Mouse (Mus musculus): ENCODE measurements at regions not wholly inside any gene's neighbourhood (a gene's known extent, or its start where the extent isn't known, plus 50 kb on each side); places are given as distances from the start of the nearest gene placed in this dataset.
A peak's percentile ranks its signal among the peaks of the same experiment; 100 is the strongest.

DNA sequence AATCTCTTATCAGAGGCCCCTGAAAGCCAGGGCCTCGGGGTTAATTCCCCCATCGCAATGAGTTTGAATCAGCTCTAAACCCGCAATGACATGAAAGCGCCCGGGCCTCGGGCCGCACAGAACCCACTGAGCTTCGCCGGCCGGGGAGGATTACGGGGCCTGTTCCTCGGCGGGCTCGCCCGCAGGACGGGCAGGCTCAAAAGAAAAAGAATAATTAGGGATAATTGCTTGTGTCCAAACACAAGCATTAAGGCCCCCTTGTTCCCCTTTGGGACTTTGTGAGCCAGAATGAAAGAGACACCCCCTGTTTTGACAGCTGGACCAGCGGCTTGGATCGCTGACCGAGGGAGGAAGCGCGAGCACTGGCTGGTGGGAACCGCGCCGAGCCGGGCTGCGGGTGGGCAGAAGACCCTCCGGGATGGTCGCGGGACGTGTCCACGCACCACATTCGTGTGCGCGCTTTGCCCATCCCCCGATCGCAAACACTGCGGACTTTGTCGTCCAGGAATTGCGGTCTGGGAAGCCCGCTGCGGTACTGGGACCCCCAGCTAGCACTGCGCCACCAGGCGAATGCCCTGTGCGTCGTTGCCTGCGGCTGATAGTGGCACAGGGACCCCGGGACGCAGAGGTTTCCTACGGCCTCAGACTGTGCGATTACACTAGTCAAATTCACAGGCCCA lies 64.5 kb downstream of the Tmem174 start:
- Histone ChIP-seq H3K36me3 (ENCODE audit: control insufficient read depth, insufficient read depth, low read length) (no peaks in the 10 kb centered on the region), H3K4me1 (ENCODE audit: control insufficient read depth, insufficient read depth, low read length) (peaks cover 26% of the 10 kb centered on the region), H3K9me3 (ENCODE audit: control insufficient read depth, low read length) (no peaks in the 10 kb centered on the region), H3K9ac (ENCODE audit: low read depth, low read length, severe bottlenecking) (peak overlapping the region; percentile 44), H3K4me3 (replicated peaks; ENCODE audit: low read length) (peak overlapping the region; percentile 40), H3K27ac (replicated peaks; ENCODE audit: low read depth, low read length) (no peak overlapping the region), H3K4me2 (replicated peaks; ENCODE audit: low read depth, low read length, severe bottlenecking) (peak overlapping the region; percentile 77), H3K27me3 (ENCODE audit: control insufficient read depth, insufficient read depth, low read length) (peaks cover 34% of the 10 kb centered on the region)
- no peak for TF ChIP-seq POLR2A (IDR thresholded peaks at IDR 0.05; ENCODE audit: borderline replicate concordance, extremely low read depth, insufficient read depth, insufficient read length)
- no peak for DNase-seq (ENCODE audit: low spot score)
- ATAC-seq (ENCODE audit: low FRiP score, low read depth), result peak; percentile 48; the same call in 1 of the 2 replicates
- WGBS, result 3% methylated on average over 49 of the region's 50 CpGs

DNA sequence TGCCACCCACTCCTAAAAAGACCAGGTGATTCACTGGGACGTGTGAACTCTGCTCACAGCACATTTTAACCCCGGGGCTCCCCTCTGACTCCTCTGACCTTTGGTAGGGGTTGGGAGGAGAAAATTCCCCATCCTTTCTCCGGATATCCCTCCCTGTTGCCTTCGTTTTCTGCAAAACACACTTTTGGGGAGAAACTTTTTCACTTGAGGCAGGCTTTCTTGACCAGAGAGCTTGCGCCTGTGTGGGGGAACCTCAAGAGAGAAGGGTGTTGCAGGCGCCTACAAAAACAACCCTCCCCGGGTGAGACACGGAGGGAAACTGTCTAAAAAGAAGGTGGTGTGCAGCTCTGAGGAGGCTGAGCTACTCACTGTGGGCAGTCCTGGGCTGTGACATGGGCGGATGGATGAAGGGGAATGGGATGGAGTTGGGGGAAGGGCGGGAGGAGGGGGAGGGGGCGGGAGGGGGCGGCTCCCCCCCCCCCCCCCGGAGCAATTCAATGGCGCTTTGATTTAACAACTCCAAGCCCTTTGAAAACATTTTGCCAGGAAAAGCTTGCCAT lies 65.1 kb downstream of the Tmem174 start:
- Histone ChIP-seq H3K36me3 (ENCODE audit: control insufficient read depth, insufficient read depth, low read length) (no peaks in the 10 kb centered on the region), H3K27me3 (ENCODE audit: control insufficient read depth, insufficient read depth, low read length) (peaks cover 34% of the 10 kb centered on the region), H3K4me3 (replicated peaks; ENCODE audit: low read length) (peak overlapping the region; percentile 40), H3K4me1 (ENCODE audit: control insufficient read depth, insufficient read depth, low read length) (peaks cover 21% of the 10 kb centered on the region), H3K27ac (replicated peaks; ENCODE audit: low read depth, low read length) (no peak overlapping the region), H3K9me3 (ENCODE audit: control insufficient read depth, low read length) (no peaks in the 10 kb centered on the region), H3K4me2 (replicated peaks; ENCODE audit: low read depth, low read length, severe bottlenecking) (peak overlapping the region; percentile 77), H3K9ac (ENCODE audit: low read depth, low read length, severe bottlenecking) (peak overlapping the region; percentile 44)
- TF ChIP-seq POLR2A (IDR thresholded peaks at IDR 0.05; ENCODE audit: borderline replicate concordance, extremely low read depth, insufficient read depth, insufficient read length), result no peak
- DNase-seq (ENCODE audit: low spot score) (no peak), ATAC-seq (ENCODE audit: low FRiP score, low read depth) (no peak)
- WGBS, result 11% methylated on average over 9 of the region's 14 CpGs

DNA sequence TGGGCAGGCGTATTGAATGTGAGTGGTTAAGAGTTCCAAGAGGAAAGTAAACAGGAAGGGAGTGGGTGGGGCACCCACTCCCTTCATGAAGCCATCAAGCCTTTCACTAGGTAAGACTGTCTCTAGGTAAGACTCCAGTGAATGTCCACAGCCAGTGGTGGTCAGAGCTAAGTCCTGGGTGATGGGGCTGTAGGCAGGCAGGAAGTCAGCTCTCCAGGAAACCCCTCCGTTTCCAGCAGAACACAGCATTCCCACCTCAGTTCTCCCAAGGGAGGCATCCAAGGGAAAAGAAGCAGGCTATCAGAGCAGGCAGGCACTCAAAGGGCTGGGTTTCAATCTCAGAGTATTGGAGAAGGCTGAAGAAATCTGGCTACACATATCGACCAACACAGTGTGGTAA lies 66.2 kb downstream of the Tmem174 start:
- no peak for DNase-seq (ENCODE audit: low spot score)

DNA sequence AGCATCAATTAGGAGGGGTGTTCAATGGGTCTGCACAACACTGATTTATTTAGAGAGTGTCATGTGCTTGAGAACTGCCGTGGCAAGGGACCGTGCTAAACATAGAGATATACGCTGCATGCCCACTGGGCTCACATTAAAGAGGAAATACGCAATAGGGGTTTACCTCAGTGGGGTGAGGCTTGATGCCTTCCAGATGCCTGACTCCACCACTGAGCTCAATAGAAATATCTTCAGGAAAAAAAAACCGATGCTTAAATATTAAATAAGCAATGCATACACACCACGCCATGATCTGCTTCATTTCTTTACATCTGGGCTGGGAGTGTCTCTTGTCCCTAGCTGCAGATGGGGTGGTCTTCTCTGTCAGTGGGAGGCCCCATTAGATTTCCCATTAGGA lies 63.9 kb upstream of the Gm10320 start:
- TF ChIP-seq POLR2A (IDR thresholded peaks at IDR 0.05; ENCODE audit: borderline replicate concordance, extremely low read depth, insufficient read depth, insufficient read length), result no peak
- H3K4me2 ChIP-seq (replicated peaks; ENCODE audit: low read depth, low read length, severe bottlenecking), result no peak overlapping the region
- no peak overlapping the region for H3K4me3 ChIP-seq (replicated peaks; ENCODE audit: low read length)
- H3K9ac ChIP-seq (ENCODE audit: low read depth, low read length, severe bottlenecking), result no peak overlapping the region
- 27% methylated on average over 6 of the region's 6 CpGs for WGBS
- no peaks in the 10 kb centered on the region for H3K27me3 ChIP-seq (ENCODE audit: control insufficient read depth, insufficient read depth, low read length)
- no peaks in the 10 kb centered on the region for H3K9me3 ChIP-seq (ENCODE audit: control insufficient read depth, low read length)
- DNase-seq (ENCODE audit: low spot score), result no peak
- H3K27ac ChIP-seq (replicated peaks; ENCODE audit: low read depth, low read length), result no peak overlapping the region
- ATAC-seq (ENCODE audit: low FRiP score, low read depth), result no peak
- no peaks in the 10 kb centered on the region for H3K36me3 ChIP-seq (ENCODE audit: control insufficient read depth, insufficient read depth, low read length)
- peaks cover 14% of the 10 kb centered on the region for H3K4me1 ChIP-seq (ENCODE audit: control insufficient read depth, insufficient read depth, low read length)

More for the DNA sequence above, 66.2 kb downstream of the Tmem174 start:
- H3K27me3 ChIP-seq (ENCODE audit: control insufficient read depth, insufficient read depth, low read length), result peaks cover 34% of the 10 kb centered on the region
- no peak for TF ChIP-seq POLR2A (IDR thresholded peaks at IDR 0.05; ENCODE audit: borderline replicate concordance, extremely low read depth, insufficient read depth, insufficient read length)
- H3K27ac ChIP-seq (replicated peaks; ENCODE audit: low read depth, low read length), result no peak overlapping the region
- ATAC-seq (ENCODE audit: low FRiP score, low read depth), result no peak
- peaks cover 21% of the 10 kb centered on the region for H3K4me1 ChIP-seq (ENCODE audit: control insufficient read depth, insufficient read depth, low read length)
- 52% methylated on average over 3 of the region's 3 CpGs for WGBS
- no peak overlapping the region for H3K4me2 ChIP-seq (replicated peaks; ENCODE audit: low read depth, low read length, severe bottlenecking)
- no peaks in the 10 kb centered on the region for H3K36me3 ChIP-seq (ENCODE audit: control insufficient read depth, insufficient read depth, low read length)
- no peak overlapping the region for H3K4me3 ChIP-seq (replicated peaks; ENCODE audit: low read length)
- no peaks in the 10 kb centered on the region for H3K9me3 ChIP-seq (ENCODE audit: control insufficient read depth, low read length)
- no peak overlapping the region for H3K9ac ChIP-seq (ENCODE audit: low read depth, low read length, severe bottlenecking)

DNA sequence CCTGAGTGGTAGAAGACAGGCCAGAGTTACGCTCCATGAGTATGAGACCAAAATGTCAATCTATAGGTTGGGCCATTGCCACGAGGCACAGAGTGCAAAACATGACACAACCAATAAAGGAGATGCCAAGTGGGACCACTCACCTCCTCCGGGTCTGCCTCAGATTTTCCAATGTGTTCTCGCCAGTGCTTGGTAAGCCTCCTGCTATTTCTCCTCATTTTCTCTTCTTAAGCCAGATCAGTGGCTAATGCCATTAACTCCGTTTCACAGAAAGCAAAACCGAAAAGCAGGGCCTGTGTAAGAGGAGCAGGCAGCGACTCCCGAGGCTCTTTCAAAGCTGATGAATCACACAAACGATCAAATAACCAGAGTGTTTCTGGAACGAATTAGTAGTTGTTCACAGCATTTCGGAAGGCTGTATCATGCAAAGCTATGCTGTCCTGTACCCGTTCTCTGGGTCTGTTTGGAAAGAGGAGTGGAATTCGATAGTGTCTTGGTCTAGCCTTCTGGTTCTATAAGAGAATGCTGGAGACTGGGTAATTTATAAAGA lies 59.7 kb upstream of the Gm10320 start:
- no peaks in the 10 kb centered on the region for H3K36me3 ChIP-seq (ENCODE audit: control insufficient read depth, insufficient read depth, low read length)
- WGBS, result 42% methylated on average over 13 of the region's 13 CpGs
- no peak overlapping the region for H3K4me2 ChIP-seq (replicated peaks; ENCODE audit: low read depth, low read length, severe bottlenecking)
- ATAC-seq (ENCODE audit: low FRiP score, low read depth) (no peak), DNase-seq (ENCODE audit: low spot score) (no peak)
- no peak for TF ChIP-seq POLR2A (IDR thresholded peaks at IDR 0.05; ENCODE audit: borderline replicate concordance, extremely low read depth, insufficient read depth, insufficient read length)
- no peaks in the 10 kb centered on the region for H3K9me3 ChIP-seq (ENCODE audit: control insufficient read depth, low read length)
- H3K4me1 ChIP-seq (ENCODE audit: control insufficient read depth, insufficient read depth, low read length), result peaks cover 20% of the 10 kb centered on the region
- H3K4me3 ChIP-seq (replicated peaks; ENCODE audit: low read length), result no peak overlapping the region
- H3K27ac ChIP-seq (replicated peaks; ENCODE audit: low read depth, low read length), result no peak overlapping the region
- H3K9ac ChIP-seq (ENCODE audit: low read depth, low read length, severe bottlenecking), result no peak overlapping the region
- H3K27me3 ChIP-seq (ENCODE audit: control insufficient read depth, insufficient read depth, low read length), result no peaks in the 10 kb centered on the region
